Mouse (Mus musculus): ENCODE data around the gene Fam167b. TPM values are rescaled to one million over a fixed set of nuclear protein-coding genes. Genes with fewer than 3 reads are reported as not detected.

Gene Fam167b
- not detected in 2 replicates for total RNA-seq (2023)

DNA sequence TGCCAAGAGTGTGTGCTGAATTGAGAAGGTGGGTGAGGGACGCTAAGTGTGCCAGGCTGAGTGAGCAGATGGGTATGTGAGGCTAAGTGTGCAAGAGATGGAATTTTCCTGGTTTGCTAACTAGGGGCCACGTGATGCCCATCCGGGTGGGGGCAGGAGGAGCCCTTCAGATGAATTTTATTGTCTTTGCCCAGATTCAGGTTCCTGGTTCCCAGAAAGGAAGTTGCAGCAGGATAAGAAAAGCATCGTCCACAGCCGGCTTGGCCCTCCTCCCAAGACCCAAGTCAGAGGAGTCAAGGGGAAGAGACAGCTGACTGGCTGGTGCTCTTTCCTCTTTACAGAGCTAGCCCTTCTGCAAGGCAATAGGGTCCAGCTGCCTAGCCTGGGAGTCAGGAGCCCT is at the start of gene Fam167b:
Fam167b (minus strand) TSS at position 84 of the 400 bp plus-strand sequence.

DNA sequence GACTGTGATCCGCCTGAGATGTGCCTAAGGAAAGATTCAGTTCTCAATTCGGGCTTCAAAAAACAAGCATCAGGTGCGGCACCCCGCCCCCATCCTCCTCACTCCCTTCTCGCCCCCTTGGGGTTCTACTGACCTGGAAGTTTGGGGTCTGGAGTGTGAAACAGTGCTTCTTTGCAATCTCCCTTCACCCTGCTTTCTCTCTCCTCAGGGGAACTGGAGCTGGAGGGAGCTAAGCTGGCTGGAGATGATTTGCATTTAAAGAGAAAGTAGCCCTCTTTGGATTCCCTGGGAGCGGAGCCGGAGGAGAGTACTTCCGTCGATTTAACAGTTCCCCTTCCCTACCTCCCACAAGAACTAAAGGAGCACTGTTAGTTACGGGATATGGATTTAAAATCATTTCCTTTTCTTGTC is 45.3 kb upstream of the Fam167b start, which contains the start of gene Ccdc28b:
Ccdc28b (minus strand) TSS at position 267 of the 411 bp plus-strand sequence.

DNA sequence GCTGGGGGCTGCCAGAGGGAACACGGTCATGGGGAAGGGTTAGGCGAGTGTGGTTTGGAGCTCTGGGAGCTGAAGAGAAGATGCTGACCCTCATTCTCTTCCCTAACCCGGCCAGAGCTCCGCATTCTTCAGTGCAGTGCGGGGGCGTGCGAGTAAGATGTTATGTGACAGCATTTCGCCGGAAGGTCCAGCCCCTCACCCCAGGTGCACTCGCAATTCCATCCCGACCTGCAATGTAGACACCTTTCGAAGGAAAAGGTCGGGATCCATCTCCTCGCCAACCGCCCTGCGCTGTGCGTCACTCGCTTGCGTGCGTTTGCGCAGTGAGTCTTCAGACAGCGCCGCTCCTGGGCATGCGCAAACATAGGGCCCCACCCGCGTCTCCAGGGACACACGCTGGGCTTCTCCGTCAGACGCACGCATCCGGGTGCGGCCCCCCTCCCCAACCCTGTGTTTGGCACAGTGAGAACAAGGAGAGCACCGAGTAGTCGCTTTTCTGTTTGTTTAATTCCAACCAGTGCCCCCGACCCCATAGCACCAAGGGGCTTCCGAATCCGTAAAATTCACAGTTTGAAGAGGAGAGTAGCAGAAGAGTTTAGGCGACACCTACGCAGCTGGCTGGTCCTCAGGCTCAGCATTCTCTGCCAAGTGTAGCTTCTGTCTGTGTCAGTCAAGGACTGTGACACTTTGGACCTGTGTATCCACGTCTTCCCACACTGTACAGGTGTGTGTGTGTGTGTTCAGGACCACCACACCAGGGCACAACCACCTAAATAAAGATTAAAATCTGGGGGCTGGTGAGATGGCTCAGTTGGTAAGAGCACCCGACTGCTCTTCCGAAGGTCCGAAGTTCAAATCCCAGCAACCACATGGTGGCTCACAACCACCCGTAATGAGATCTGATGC is 40.7 kb upstream of the Fam167b start, which contains the start of gene Iqcc:
Iqcc (minus strand) TSS at position 314 of the 906 bp plus-strand sequence.

DNA sequence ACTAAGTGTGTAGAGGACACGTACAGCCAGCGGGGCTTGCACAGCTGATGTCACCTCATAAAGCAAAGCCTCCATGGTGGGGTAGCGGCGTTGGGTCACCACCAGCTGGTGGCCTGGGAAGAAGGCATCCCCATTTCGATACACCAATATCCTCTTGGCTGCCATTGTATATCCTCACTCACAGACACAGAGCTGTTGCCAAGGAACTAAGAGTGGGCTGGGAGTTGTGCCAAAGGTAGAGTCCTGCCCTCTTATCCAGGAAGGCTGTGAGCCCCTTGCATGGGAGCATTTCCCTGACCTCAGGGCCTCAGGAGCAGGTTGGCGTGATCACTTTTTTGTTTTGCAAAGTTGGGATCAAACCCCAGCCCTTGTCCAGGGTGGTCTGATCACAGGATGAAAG is 35.7 kb upstream of the Fam167b start, which contains the start of gene Dcdc2b:
Dcdc2b (minus strand) TSS at position 165 of the 400 bp plus-strand sequence.

DNA sequence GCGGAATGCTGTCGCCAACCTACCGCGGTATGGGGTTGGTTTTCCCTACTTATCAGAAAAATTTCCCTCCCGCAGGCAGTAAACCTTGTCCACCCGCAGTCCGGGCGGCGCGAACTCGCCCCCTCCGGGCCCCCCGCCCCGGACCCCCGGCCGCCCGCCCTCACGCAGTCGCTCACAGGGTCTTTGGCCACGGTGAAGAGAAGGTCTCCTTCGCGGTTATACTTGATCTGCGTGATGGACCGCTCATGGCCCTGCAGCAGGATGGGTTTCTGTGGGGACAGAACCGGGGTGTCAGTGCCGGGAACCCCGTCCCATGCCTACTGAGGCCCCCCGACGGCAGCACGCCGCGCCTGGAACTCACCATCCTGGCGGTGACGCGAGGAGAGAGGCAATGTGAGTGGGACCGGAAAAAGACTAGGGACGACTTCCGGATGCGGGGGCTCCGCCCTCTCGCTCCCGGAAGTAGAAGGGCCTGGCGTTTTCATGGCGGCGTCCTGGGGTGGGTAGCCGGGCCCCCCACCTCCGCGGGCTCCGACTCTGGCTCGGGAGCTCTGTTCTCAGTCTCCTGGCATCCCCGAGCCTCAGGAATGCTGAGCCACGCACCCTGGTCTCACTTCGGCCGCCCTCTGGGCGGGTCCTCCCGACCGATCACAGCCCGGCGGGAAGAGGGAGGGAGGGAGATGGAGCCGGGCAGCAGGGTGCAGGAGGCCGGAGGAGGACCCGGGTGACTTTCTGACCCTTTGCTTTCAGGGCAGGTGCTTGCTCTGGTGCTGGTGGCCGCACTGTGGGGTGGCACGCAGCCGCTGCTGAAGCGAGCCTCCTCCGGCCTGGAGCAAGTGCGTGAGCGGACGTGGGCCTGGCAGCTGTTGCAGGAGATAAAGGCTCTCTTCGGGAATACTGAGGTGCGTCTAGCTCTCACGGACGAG is 22.1 kb upstream of the Fam167b start, which contains the start of the genes Eif3i and Tmem234:
Eif3i (minus strand) TSS at position 416 of the 926 bp plus-strand sequence.
Tmem234 (plus strand) TSS at position 436 of the 926 bp plus-strand sequence.

DNA sequence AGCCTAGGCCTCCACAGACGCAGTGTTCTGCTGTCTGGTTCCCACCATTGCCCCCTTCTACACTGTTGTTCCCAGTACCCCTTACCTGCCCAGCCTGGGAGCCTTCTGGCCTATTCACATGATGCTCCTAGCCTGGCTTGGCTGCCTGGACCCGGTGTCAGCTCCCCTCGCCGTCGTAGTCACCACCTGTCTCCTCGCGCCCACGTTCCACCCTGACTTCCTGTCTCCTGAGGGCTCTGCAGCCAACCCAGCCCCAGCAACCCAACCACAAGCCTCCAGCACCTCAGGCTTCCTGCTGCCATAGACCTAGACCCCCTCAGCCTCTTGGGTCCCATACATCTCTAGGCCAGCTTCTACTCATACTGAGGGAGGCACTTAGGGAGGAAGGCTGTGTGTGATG is 4.9 kb downstream of the Fam167b start, which contains the start of gene Lck:
Lck (minus strand) TSS at position 212 of the 400 bp plus-strand sequence.

DNA sequence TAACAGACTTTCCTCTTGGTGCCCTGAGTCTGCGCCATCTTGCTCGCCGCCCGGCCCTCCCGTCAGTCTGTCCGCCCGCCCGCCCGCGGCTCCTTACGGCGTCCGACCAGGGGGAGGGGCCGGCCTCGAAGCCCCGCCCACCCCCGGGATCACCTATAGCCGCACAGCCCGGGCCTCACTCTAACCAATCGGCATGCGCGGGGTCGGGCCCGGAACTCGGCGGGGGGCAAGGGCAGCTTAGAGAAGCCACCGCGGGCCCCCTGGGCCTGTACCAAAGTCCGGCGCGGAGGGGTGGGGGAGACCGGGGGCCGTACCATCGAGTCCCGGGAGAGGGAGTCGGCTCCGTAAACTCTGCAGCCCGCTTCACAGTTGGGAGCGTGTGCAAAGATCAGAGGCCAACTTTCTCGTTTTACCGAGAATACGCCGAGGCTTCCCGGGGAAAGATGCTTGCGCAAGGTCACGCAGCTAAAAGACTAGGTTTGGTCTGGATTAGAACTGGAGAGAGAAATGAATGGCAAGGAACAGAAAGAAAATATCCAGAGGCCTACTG is 35.7 kb downstream of the Fam167b start, which contains the start of gene Hdac1:
Hdac1 (minus strand) TSS at position 122 of the 550 bp plus-strand sequence.

Other genes with a start within 250 kb of the Fam167b start
- 112 and 125 TPM in 2 replicates for gene Rbbp4, start 243.2 kb downstream of the Fam167b start, total RNA-seq (2023)
- 16.3 and 19.3 TPM in 2 replicates for gene Zbtb8os, start 242.9 kb downstream of the Fam167b start, total RNA-seq (2023)
- 0.50 and 1.4 TPM in 2 replicates for gene Zbtb8a, start 200.4 kb downstream of the Fam167b start, total RNA-seq (2023)
- not detected in 2 replicates for gene Zbtb8b, start 137.7 kb downstream of the Fam167b start, total RNA-seq (2023)
- 106 and 151 TPM in 2 replicates for gene Bsdc1, start 117.0 kb downstream of the Fam167b start, total RNA-seq (2023)
- gene Tssk3, start 87.5 kb downstream of the Fam167b start, total RNA-seq (2023): not detected in 2 replicates
- gene Fam229a, start 87.4 kb downstream of the Fam167b start, total RNA-seq (2023): 1.2 and 2.2 TPM in 2 replicates
- 109 and 117 TPM in 2 replicates for gene Marcksl1, start 65.0 kb downstream of the Fam167b start, total RNA-seq (2023)
- 62.8 and 67.8 TPM in 2 replicates for gene Hdac1, start 35.8 kb downstream of the Fam167b start, total RNA-seq (2023)
- gene Lck, start 4.9 kb downstream of the Fam167b start, total RNA-seq (2023): 0.28 and 0.82 TPM in 2 replicates
- gene Eif3i, start 22.1 kb upstream of the Fam167b start, total RNA-seq (2023): 52.3 and 53.7 TPM in 2 replicates
- gene Tmem234, start 22.1 kb upstream of the Fam167b start, total RNA-seq (2023): 72.1 and 72.3 TPM in 2 replicates
- gene Dcdc2b, start 35.7 kb upstream of the Fam167b start, total RNA-seq (2023): 1.7 TPM in 1 of 2 replicates, not detected in the other
- gene Iqcc, start 40.5 kb upstream of the Fam167b start, total RNA-seq (2023): 8.0 and 9.0 TPM in 2 replicates
- gene Ccdc28b, start 45.4 kb upstream of the Fam167b start, total RNA-seq (2023): 31.0 and 39.4 TPM in 2 replicates
- 31.0 and 36.9 TPM in 2 replicates for gene Txlna, start 62.5 kb upstream of the Fam167b start, total RNA-seq (2023)
- 22.9 and 28.6 TPM in 2 replicates for gene Kpna6, start 94.2 kb upstream of the Fam167b start, total RNA-seq (2023)
- gene Tmem39b, start 118.3 kb upstream of the Fam167b start, total RNA-seq (2023): 5.8 and 6.8 TPM in 2 replicates
- gene Khdrbs1, start 163.8 kb upstream of the Fam167b start, total RNA-seq (2023): 72.6 and 77.9 TPM in 2 replicates
- 141 and 168 TPM in 2 replicates for gene Ptp4a2, start 232.7 kb upstream of the Fam167b start, total RNA-seq (2023)

Data from neutrophil, adult 65 days (primary cell).